Mouse (Mus musculus) thymus, postnatal 0 days (tissue): ENCODE data around the gene Hist1h4k. TPM values are rescaled to one million over a fixed set of nuclear protein-coding genes. Genes with fewer than 3 reads are reported as not detected.

Source experiments
- DNase-seq: peaks from one replicate; pipeline ENCODE4 v3.0.0-alpha.2; 2015; ENCODE audit warnings: low spot score
- polyA plus RNA-seq: library from polyadenylated mRNA; unstranded; fragments of >200 nt; fragmentation: Nextera tagmentation; extraction: Ambion mirVana; gene quantifications from 2 replicates; pipeline ENCODE4 v1.2.1, GENCODE M21; 2015

The Hist1h4k gene
- polyA plus RNA-seq, 1 experiment from 2014 or later, result 24.8 TPM

- no peak for DNase-seq
Measured at GRCm38 (mm10) chr13:21755707-21756106, 5.4 kb upstream of the Hist1h4k start.

- peak; percentile 60 for DNase-seq
Measured at GRCm38 (mm10) chr13:21754294-21755001, 4.1 kb upstream of the Hist1h4k start.

- DNase-seq, result peak; percentile 95
Measured at GRCm38 (mm10) chr13:21753524-21754285, 3.4 kb upstream of the Hist1h4k start, which contains the start of the genes Hist1h2ak and Hist1h2bn. Hist1h2ak (minus strand) TSS chr13:21753827. Hist1h2bn (plus strand) TSS chr13:21754123.

GRCm38 (mm10) chr13:21753051-21753523 is 2.8 kb upstream of the Hist1h4k start:
- peak; percentile 66 for DNase-seq

- peak; percentile 42 for DNase-seq
Measured at GRCm38 (mm10) chr13:21752356-21752755, 2.1 kb upstream of the Hist1h4k start.

- peak; percentile 25 for DNase-seq
Measured at GRCm38 (mm10) chr13:21751827-21752226, 1.5 kb upstream of the Hist1h4k start.

- DNase-seq, result no peak
Measured at GRCm38 (mm10) chr13:21751417-21751816, 1.1 kb upstream of the Hist1h4k start.

GRCm38 (mm10) chr13:21749387-21750158 is 732 bp downstream of the Hist1h4k start:
- DNase-seq, result peak; percentile 58

- DNase-seq, result no peak
Measured at GRCm38 (mm10) chr13:21745006-21745405, 5.3 kb downstream of the Hist1h4k start.

- DNase-seq, result peak; percentile 88
Measured at GRCm38 (mm10) chr13:21734906-21735767, 15.2 kb downstream of the Hist1h4k start, which contains the start of gene Hist1h4j. Hist1h4j (plus strand) TSS chr13:21735064.

- DNase-seq, result peak; percentile 83
Measured at GRCm38 (mm10) chr13:21734010-21734905, 16.0 kb downstream of the Hist1h4k start.

GRCm38 (mm10) chr13:21733466-21733865 is 16.8 kb downstream of the Hist1h4k start:
- peak; percentile 34 for DNase-seq

- DNase-seq, result no peak
Measured at GRCm38 (mm10) chr13:21729544-21729943, 20.8 kb downstream of the Hist1h4k start.

- DNase-seq, result no peak
Measured at GRCm38 (mm10) chr13:21727948-21728572, 22.2 kb downstream of the Hist1h4k start.

- no peak for DNase-seq
Measured at GRCm38 (mm10) chr13:21722993-21723836, 27.1 kb downstream of the Hist1h4k start.

- peak; percentile 29 for DNase-seq
Measured at GRCm38 (mm10) chr13:21722373-21722925, 27.9 kb downstream of the Hist1h4k start.

GRCm38 (mm10) chr13:21721757-21722372 is 28.4 kb downstream of the Hist1h4k start, which contains the start of gene Hist1h2bm:
Hist1h2bm (plus strand) TSS chr13:21722044.
- peak; percentile 93 for DNase-seq
